Mouse (Mus musculus) thymus, postnatal 25 days (tissue): ENCODE data around the gene Tesmin.

Experiments used
- DNase-seq: peaks from one replicate; pipeline ENCODE4 v3.0.0; 2022

The Tesmin gene

GRCm38 (mm10) chr19:3388629-3389057 is at the start of gene Tesmin:
Tesmin (plus strand) TSS chr19:3388857.
- peak; percentile 83 for DNase-seq

- no peak for DNase-seq
Measured at GRCm38 (mm10) chr19:3339187-3339586, 49.5 kb upstream of the Tesmin start.

- DNase-seq: peak; percentile 30
Measured at GRCm38 (mm10) chr19:3341021-3341420, 47.6 kb upstream of the Tesmin start.

GRCm38 (mm10) chr19:3343929-3344328 is 44.7 kb upstream of the Tesmin start:
- no peak for DNase-seq

GRCm38 (mm10) chr19:3344636-3345544 is 43.8 kb upstream of the Tesmin start:
- DNase-seq: no peak

- peak; percentile 25 for DNase-seq
Measured at GRCm38 (mm10) chr19:3347784-3348183, 40.9 kb upstream of the Tesmin start.

- no peak for DNase-seq
Measured at GRCm38 (mm10) chr19:3353415-3354111, 35.1 kb upstream of the Tesmin start.

GRCm38 (mm10) chr19:3355096-3355495 is 33.6 kb upstream of the Tesmin start:
- DNase-seq: peak; percentile 32

GRCm38 (mm10) chr19:3356516-3356915 is 32.1 kb upstream of the Tesmin start:
- DNase-seq: no peak

GRCm38 (mm10) chr19:3357620-3358019 is 31.0 kb upstream of the Tesmin start:
- no peak for DNase-seq

- no peak for DNase-seq
Measured at GRCm38 (mm10) chr19:3359841-3360588, 28.6 kb upstream of the Tesmin start.

- DNase-seq: no peak
Measured at GRCm38 (mm10) chr19:3363510-3363909, 25.1 kb upstream of the Tesmin start.

- no peak for DNase-seq
Measured at GRCm38 (mm10) chr19:3365089-3365488, 23.6 kb upstream of the Tesmin start.

GRCm38 (mm10) chr19:3368276-3368675 is 20.4 kb upstream of the Tesmin start:
- no peak for DNase-seq

- no peak for DNase-seq
Measured at GRCm38 (mm10) chr19:3373380-3373779, 15.3 kb upstream of the Tesmin start.

- DNase-seq: peak; percentile 11
Measured at GRCm38 (mm10) chr19:3374028-3374427, 14.6 kb upstream of the Tesmin start.

GRCm38 (mm10) chr19:3375945-3376495 is 12.6 kb upstream of the Tesmin start:
- DNase-seq: no peak

- DNase-seq: no peak
Measured at GRCm38 (mm10) chr19:3376966-3377715, 11.5 kb upstream of the Tesmin start.

- no peak for DNase-seq
Measured at GRCm38 (mm10) chr19:3378614-3379013, 10.0 kb upstream of the Tesmin start.

- no peak for DNase-seq
Measured at GRCm38 (mm10) chr19:3388061-3388460, 596 bp upstream of the Tesmin start.

GRCm38 (mm10) chr19:3389089-3389488 is 432 bp downstream of the Tesmin start:
- DNase-seq: peak; percentile 95

GRCm38 (mm10) chr19:3392384-3392783 is 3.7 kb downstream of the Tesmin start:
- no peak for DNase-seq
